17 mouse cellular contexts compared by ENCODE assay signal in the genomic region with DNA sequence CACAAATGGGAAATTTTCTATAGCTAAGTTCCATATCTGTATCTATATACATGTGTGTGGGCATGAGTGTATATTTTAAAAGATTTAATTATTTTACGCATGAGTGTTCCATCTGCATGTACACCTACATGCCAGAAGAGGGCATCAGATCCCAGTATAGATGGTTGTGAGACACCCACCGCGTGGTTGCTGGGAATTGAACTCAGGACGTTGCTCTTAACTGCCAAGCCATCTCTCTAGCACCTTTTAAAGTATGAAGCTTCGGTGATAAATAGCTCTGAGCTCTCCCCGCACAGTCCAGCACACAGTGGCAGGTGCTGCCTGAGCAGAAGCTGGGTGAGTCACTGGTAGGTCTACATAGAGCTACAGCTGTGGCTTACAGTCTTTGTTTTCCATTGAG. TPM values are rescaled to one million over a fixed set of nuclear protein-coding genes. Genes with fewer than 3 reads are reported as not detected.
A peak's percentile ranks its signal among the peaks of the same experiment; 100 is the strongest.
DNase-seq lines count a peak whose midpoint lies in the region; ATAC-seq and TF ChIP-seq lines count a peak whose summit lies in the region.
"Had no signal": no experiment of that assay in that cellular context is flagged by ENCODE, and none has a peak within 500 bp of the region (broad histone marks: within the 10 kb centered on the region; RNA-seq: fewer than 3 reads in every experiment).

No protein-coding gene starts in this region.

- peaks cover 8% of the 10 kb centered on the region; the same call in 1 of the 2 replicates for H3K4me1 ChIP-seq in hindbrain, postnatal 0 days (ENCODE audit: insufficient read depth, low read length)
- peaks cover 5% of the 10 kb centered on the region; the same call in 1 of the 2 replicates for H3K4me1 ChIP-seq in hindbrain, embryonic 12.5 days
- H3K4me1 ChIP-seq in midbrain, embryonic 11.5 days (ENCODE audit: control insufficient read depth, insufficient read depth, low read length): peaks cover 5% of the 10 kb centered on the region
- no peaks in the 10 kb centered on the region for H3K4me1 ChIP-seq in midbrain, embryonic 16.5 days (ENCODE audit: control insufficient read depth, insufficient read depth, low read length)
- H3K4me1 ChIP-seq in small intestine, adult 2 months (ENCODE audit: control insufficient read depth, insufficient read depth, insufficient read length, low read length): peaks cover 5% of the 10 kb centered on the region; the same call in 1 of the 2 replicates

- H3K4me2 ChIP-seq in hindbrain, postnatal 0 days (ENCODE audit: low read depth, low read length): no peak overlapping the region
- H3K4me2 ChIP-seq in hindbrain, embryonic 12.5 days (replicated peaks): no peak overlapping the region
- H3K4me2 ChIP-seq in midbrain, embryonic 11.5 days: no peak overlapping the region
- no peak overlapping the region for H3K4me2 ChIP-seq in midbrain, embryonic 16.5 days (ENCODE audit: low read length)
- H3K4me2 ChIP-seq: limb, embryonic 12.5 days had no signal

- 73% methylated on average over 6 of the region's 6 CpGs for WGBS in hindbrain, postnatal 0 days
- WGBS in hindbrain, embryonic 12.5 days: 77% methylated on average over 6 of the region's 6 CpGs
- WGBS in midbrain, embryonic 11.5 days: 80% methylated on average over 6 of the region's 6 CpGs
- WGBS in midbrain, embryonic 16.5 days: 75% methylated on average over 6 of the region's 6 CpGs
- WGBS in small intestine, adult 2 months: 69% methylated on average over 6 of the region's 6 CpGs

- no peak overlapping the region for H3K4me3 ChIP-seq in hindbrain, postnatal 0 days (ENCODE audit: low read length)
- no peak overlapping the region for H3K4me3 ChIP-seq in hindbrain, embryonic 12.5 days
- H3K4me3 ChIP-seq in midbrain, embryonic 11.5 days (ENCODE audit: low read depth, low read length): no peak overlapping the region
- H3K4me3 ChIP-seq in midbrain, embryonic 16.5 days (ENCODE audit: low read depth, low read length): no peak overlapping the region
- H3K4me3 ChIP-seq in small intestine, adult 2 months (ENCODE audit: low read depth, low read length): no peak overlapping the region
- H3K4me3 ChIP-seq: limb, embryonic 12.5 days had no signal

- no peaks in the 10 kb centered on the region for H3K27me3 ChIP-seq in hindbrain, postnatal 0 days (ENCODE audit: insufficient read depth, low read length)
- peaks cover 20% of the 10 kb centered on the region; the same call in 1 of the 2 replicates for H3K27me3 ChIP-seq in hindbrain, embryonic 12.5 days
- H3K27me3 ChIP-seq in midbrain, embryonic 11.5 days (ENCODE audit: control insufficient read depth, insufficient read depth, low read length): no peaks in the 10 kb centered on the region; the same call in 1 of the 2 replicates
- H3K27me3 ChIP-seq in midbrain, embryonic 16.5 days (ENCODE audit: control insufficient read depth, insufficient read depth, low read depth, low read length): no peaks in the 10 kb centered on the region; the same call in 1 of the 2 replicates
- no peaks in the 10 kb centered on the region for H3K27me3 ChIP-seq in small intestine, adult 2 months (ENCODE audit: control insufficient read depth, insufficient read depth, low read length)

- no peak for TF ChIP-seq POLR2A in small intestine, adult 2 months (IDR thresholded peaks at IDR 0.05; ENCODE audit: low read depth, low read length)

- H3K36me3 ChIP-seq in hindbrain, postnatal 0 days (ENCODE audit: insufficient read depth, low read length): no peaks in the 10 kb centered on the region
- no peaks in the 10 kb centered on the region for H3K36me3 ChIP-seq in hindbrain, embryonic 12.5 days
- no peaks in the 10 kb centered on the region for H3K36me3 ChIP-seq in midbrain, embryonic 11.5 days (ENCODE audit: control insufficient read depth, insufficient read depth, low read length)
- no peaks in the 10 kb centered on the region for H3K36me3 ChIP-seq in midbrain, embryonic 16.5 days (ENCODE audit: control insufficient read depth, insufficient read depth, low read length)
- H3K36me3 ChIP-seq in small intestine, adult 2 months (ENCODE audit: control insufficient read depth, insufficient read depth, low read length): peaks cover 2% of the 10 kb centered on the region; the same call in 1 of the 2 replicates
- H3K36me3 ChIP-seq: limb, embryonic 12.5 days had no signal

- no peak overlapping the region for H3K27ac ChIP-seq in hindbrain, postnatal 0 days
- H3K27ac ChIP-seq in hindbrain, embryonic 12.5 days: no peak overlapping the region
- H3K27ac ChIP-seq in midbrain, embryonic 11.5 days (ENCODE audit: low read depth, low read length): no peak overlapping the region
- no peak overlapping the region for H3K27ac ChIP-seq in midbrain, embryonic 16.5 days (ENCODE audit: low read length)
- H3K27ac ChIP-seq in small intestine, adult 2 months (ENCODE audit: insufficient read depth, low read depth, low read length): no peak overlapping the region
- H3K27ac ChIP-seq: limb, embryonic 12.5 days; macrophage had no signal

- H3K9me3 ChIP-seq in hindbrain, postnatal 0 days (ENCODE audit: low read length): no peaks in the 10 kb centered on the region
- no peaks in the 10 kb centered on the region for H3K9me3 ChIP-seq in hindbrain, embryonic 12.5 days (replicated peaks)
- no peaks in the 10 kb centered on the region for H3K9me3 ChIP-seq in midbrain, embryonic 11.5 days (ENCODE audit: control insufficient read depth, low read length)
- no peaks in the 10 kb centered on the region for H3K9me3 ChIP-seq in midbrain, embryonic 16.5 days (replicated peaks; ENCODE audit: control insufficient read depth, low read length, poor library complexity, severe bottlenecking)
- H3K9me3 ChIP-seq: limb, embryonic 12.5 days had no signal

- peak; percentile 57 for TF ChIP-seq CTCF in hindbrain, postnatal 0 days (IDR thresholded peaks at IDR 0.05; ENCODE audit: low read depth)
- peak; percentile 31; the same call in 1 of the 2 replicates for TF ChIP-seq CTCF in small intestine, adult 2 months (IDR thresholded peaks at IDR 0.05; ENCODE audit: extremely low read depth, insufficient read length, insufficient replicate concordance, low read depth, low read length)

- no peak for DNase-seq in hindbrain, postnatal 0 days (ENCODE audit: low spot score)
- peak; percentile 77 for DNase-seq in midbrain, embryonic 11.5 days (ENCODE audit: low spot score, missing footprints)
- DNase-seq in NIH3T3 (ENCODE audit: low read depth) (peak; percentile 30), adipocyte (ENCODE audit: low spot score) (no peak)
- no peak for DNase-seq in kidney, postnatal 14 days
- DNase-seq: adrenal gland, postnatal 10 days; cerebellum, adult 18-20 months; heart, adult 18-20 months; kidney, adult 8-10 months; layer of hippocampus, adult 9-11 months; right cerebral cortex, postnatal 25 days had no signal

- H3K9ac ChIP-seq in hindbrain, postnatal 0 days (replicated peaks; ENCODE audit: low read length): no peak overlapping the region
- no peak overlapping the region for H3K9ac ChIP-seq in hindbrain, embryonic 12.5 days
- H3K9ac ChIP-seq in midbrain, embryonic 11.5 days (ENCODE audit: low read length): no peak overlapping the region
- no peak overlapping the region for H3K9ac ChIP-seq in midbrain, embryonic 16.5 days (ENCODE audit: low read depth, low read length)
- H3K9ac ChIP-seq: limb, embryonic 12.5 days had no signal

- no peak for ATAC-seq in hindbrain, postnatal 0 days
- no peak for ATAC-seq in hindbrain, embryonic 12.5 days (ENCODE audit: low FRiP score)
- ATAC-seq in midbrain, embryonic 11.5 days (ENCODE audit: low FRiP score): no peak
- no peak; the same call in 1 of the 2 replicates for ATAC-seq in midbrain, embryonic 16.5 days
- ATAC-seq: forebrain, embryonic 14.5 days had no signal

RNA-seq across cellular contexts. Expression of a gene that starts 15.4 kb away (rescaled TPM):
- total RNA-seq in hindbrain, postnatal 0 days (2014; rRNA removed): 24.5 and 26.7 TPM in 2 replicates
- polyA plus RNA-seq in hindbrain, postnatal 0 days (2015; fragmentation: Nextera tagmentation; extraction: Ambion mirVana): 5.9 and 6.2 TPM in 2 replicates
- polyA plus RNA-seq in hindbrain, embryonic 12.5 days (2016; fragmentation: Nextera tagmentation; extraction: Ambion mirVana): 7.0 and 7.4 TPM in 2 replicates
- 2.2 TPM in 2 replicates for polyA plus RNA-seq in midbrain, embryonic 11.5 days (2014; fragmentation: Nextera tagmentation; extraction: Ambion mirVana)
- 7.4 and 8.2 TPM in 2 replicates for polyA plus RNA-seq in midbrain, embryonic 16.5 days (2015; fragmentation: Nextera tagmentation; extraction: Ambion mirVana)
- polyA plus RNA-seq in small intestine, adult 2 months (2012; rRNA removed): 104 and 312 TPM in 2 replicates

RNA-seq across cellular contexts. Expression of a gene that starts 32.6 kb away (rescaled TPM):
- total RNA-seq in hindbrain, postnatal 0 days (2014; rRNA removed): 2.3 and 3.2 TPM in 2 replicates
- polyA plus RNA-seq in hindbrain, postnatal 0 days (2015; fragmentation: Nextera tagmentation; extraction: Ambion mirVana): 1.0 and 1.5 TPM in 2 replicates
- 1.4 and 1.5 TPM in 2 replicates for polyA plus RNA-seq in hindbrain, embryonic 12.5 days (2016; fragmentation: Nextera tagmentation; extraction: Ambion mirVana)
- polyA plus RNA-seq in midbrain, embryonic 11.5 days (2014; fragmentation: Nextera tagmentation; extraction: Ambion mirVana): 0.43 and 0.60 TPM in 2 replicates
- polyA plus RNA-seq in midbrain, embryonic 16.5 days (2015; fragmentation: Nextera tagmentation; extraction: Ambion mirVana): 0.65 and 0.82 TPM in 2 replicates
- polyA plus RNA-seq in small intestine, adult 2 months (2012; rRNA removed): 3.7 and 6.8 TPM in 2 replicates

Comparison
In these comparisons a context has a peak if more than half of its experiments do, and no peak if none do; other contexts are left out.
1. DNase-seq: peak in midbrain, embryonic 11.5 days (single experiment) and NIH3T3 (single experiment); none in hindbrain, postnatal 0 days (single experiment), adipocyte (single experiment) and kidney, postnatal 14 days (single experiment).
2. RNA of a gene that starts 15.4 kb away (polyA plus RNA-seq): 104 to 312 TPM in small intestine, adult 2 months; 7.4 to 8.2 TPM in midbrain, embryonic 16.5 days, 7.0 to 7.4 TPM in hindbrain, embryonic 12.5 days, 5.9 to 6.2 TPM in hindbrain, postnatal 0 days and 2.2 TPM in midbrain, embryonic 11.5 days; every median in the first group is over 10 times any median in the second.